Mouse (Mus musculus) gastrocnemius, postnatal 36 days (tissue): ENCODE measurements around the gene Tcf12. TPM values are rescaled to one million over a fixed set of nuclear protein-coding genes. Genes with fewer than 3 reads are reported as not detected.

ENCODE experiments used
- DNase-seq, 2 experiments: peaks; one replicate each; pipeline ENCODE4 v3.0.0; 2022
- intact Hi-C: fragments of 180-260 bp; cut with DNase I; formaldehyde crosslinking; loops from one replicate; pipeline ENCODE4 v1.15.1; 2025
- total RNA-seq, 2 experiments: library from RNA; stranded (reverse); gene quantifications; 2 replicates each; pipeline ENCODE4 v1.2.3; 2021

Gene Tcf12
- total RNA-seq, 2 experiments from 2014 or later, result 25.8 to 27.6 TPM

DNA sequence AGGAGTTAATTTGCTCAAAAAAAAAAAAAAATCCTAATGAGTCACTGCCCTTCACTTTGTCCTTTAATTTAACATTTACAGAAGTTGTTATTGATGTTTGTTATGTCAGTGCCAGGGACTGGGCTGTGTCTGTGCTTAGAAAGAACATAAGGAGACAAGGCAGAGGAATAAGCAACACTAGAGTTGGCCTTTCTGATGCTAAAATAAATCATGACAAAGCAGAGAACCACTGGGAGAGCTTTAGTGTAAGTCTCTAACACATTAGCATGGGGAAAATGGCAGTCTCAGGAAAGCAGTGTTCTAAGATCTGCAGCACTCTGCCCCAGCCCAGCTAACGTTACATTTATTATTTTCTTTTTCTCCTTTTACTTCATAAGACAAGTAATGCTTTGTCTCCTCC lies 121.3 kb downstream of the Tcf12 start:
- DNase-seq, result no peak
- intact Hi-C loops, result no loop called here

DNA sequence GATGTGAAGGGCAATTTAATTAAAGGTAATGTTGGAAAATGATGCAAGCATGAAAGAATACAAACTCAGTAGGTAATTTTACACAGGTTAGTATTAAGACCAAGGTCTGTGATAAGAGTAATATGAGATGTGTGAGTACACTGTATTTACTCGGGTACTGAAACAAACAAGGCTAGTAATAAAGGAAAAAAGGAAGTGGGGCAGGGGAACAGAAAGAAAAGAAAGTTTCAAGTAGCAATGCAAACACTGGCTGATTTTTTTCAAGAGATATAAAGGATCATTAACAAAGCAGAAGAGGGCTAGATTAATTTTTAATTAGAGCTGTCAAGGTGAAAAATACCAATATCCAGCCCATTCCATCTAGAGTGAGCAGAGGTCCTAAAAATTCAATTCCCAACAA lies 122.0 kb downstream of the Tcf12 start:
- DNase-seq, result no peak
- intact Hi-C loops, result no loop called here

- intact Hi-C loops, result no loop called here
- no peak for DNase-seq
Measured at GRCm38 (mm10) chr9:71986716-71987115, 125.0 kb downstream of the Tcf12 start.

DNA sequence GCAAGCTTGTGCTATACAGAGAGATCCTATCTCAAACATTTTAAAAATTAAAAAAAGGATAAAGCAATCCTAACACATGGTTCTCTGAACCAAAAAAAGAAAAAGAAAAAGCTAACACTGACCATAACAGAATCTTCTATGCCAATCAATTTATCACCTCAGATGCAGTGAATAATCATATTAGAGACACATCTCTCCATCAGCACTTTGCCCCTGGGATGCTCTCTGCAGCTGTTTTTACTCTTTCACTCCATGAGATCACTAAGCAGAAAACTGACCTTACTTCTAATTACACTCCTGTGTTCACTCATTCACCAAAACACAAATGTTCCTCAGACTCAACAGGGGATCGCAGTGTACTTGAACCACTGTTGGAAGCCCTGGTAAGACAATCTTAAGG lies 128.8 kb downstream of the Tcf12 start:
- intact Hi-C loops, result no loop called here

GRCm38 (mm10) chr9:71981071-71981470 lies 130.6 kb downstream of the Tcf12 start:
- intact Hi-C loops, result no loop called here

More for the DNA sequence above, 128.8 kb downstream of the Tcf12 start:
- DNase-seq, result no peak

DNA sequence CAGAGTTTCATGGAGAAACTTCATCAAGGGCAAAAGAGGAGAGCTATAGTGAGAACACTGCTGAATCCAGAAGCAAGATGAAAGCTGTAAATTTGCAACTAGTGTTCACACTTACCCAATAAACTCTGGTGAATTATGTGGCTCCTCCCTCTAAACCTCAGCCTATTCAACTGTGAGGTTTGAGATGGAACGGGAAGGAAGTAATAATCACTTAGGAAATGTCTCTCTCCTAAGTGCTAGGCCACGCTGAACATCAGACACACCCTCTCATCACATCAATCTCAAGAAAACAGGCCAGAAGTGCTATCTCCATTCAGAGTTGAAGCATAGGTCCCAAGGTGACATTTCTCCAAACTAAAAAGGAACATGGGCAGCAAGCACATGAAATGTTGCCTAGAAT lies 131.1 kb downstream of the Tcf12 start:
- DNase-seq, result no peak
- intact Hi-C loops, result no loop called here

More at GRCm38 (mm10) chr9:71981071-71981470, 130.6 kb downstream of the Tcf12 start:
- DNase-seq, result no peak

DNA sequence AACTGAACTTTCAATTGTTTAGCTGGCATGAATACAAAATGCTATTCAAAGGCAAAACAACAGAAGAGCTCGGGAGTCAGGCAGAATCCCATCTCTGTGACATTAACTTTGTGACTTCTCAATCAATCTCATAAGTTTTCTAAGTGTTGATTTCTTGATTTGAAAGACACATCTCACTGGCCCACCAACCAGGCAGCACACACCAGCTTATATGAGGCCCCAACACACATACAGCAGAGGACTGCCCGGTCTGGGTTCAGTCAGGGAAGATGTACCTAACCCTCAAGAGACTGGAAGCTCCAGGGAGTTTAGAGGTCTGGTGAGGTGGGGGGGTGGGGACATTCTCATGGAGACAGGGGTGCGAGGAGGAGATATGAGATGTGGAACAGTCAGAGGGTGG lies 132.8 kb downstream of the Tcf12 start:
- intact Hi-C loops, result no loop called here
- DNase-seq, result no peak

DNA sequence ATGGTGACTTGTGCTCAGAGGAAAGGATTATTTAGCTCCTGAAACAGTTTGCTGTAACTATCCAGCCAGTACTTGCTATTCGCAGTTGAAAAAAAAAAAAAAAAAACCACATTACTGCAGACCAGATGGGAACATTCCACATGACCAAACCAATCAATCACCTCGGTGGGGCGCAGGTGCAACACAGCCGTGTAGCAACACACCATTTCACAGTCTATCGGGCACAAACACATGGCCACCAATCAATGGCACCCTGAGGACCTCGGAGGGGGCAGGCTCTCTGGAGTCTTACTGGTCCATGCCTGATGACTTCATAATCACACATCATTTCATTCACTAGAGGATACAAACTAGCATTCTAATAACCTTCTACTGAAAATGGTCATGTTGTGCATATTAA lies 135.6 kb downstream of the Tcf12 start:
- no peak for DNase-seq
- intact Hi-C loops, result no loop called here

GRCm38 (mm10) chr9:71975141-71975540 lies 136.5 kb downstream of the Tcf12 start:
- intact Hi-C loops, result no loop called here
- DNase-seq, result no peak

- intact Hi-C loops, result no loop called here
- DNase-seq, result no peak
Measured at GRCm38 (mm10) chr9:71974541-71974959, 137.1 kb downstream of the Tcf12 start.

DNA sequence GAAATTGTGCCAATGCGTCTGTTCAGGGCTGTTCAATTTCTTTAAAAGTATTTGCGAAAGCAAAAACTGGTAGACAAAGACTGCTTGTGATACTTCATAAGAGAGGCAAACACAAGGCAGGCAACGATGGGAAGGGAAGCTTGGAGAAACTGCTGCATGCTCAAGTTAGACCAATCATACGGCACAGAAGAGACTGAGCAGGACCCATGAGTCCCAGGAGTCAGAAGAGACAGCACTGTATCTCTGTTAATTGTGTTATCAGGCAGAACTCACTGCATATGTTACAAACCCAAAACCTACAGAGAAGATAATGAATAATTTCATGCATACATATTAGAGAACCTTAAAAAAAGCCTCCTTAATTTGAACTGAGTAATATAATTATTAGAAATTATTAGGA lies 147.6 kb downstream of the Tcf12 start:
- no peak for DNase-seq
- intact Hi-C loops, result no loop called here

- no peak for DNase-seq
- intact Hi-C loops, result no loop called here
Measured at GRCm38 (mm10) chr9:71960026-71960396, 151.7 kb downstream of the Tcf12 start.

DNA sequence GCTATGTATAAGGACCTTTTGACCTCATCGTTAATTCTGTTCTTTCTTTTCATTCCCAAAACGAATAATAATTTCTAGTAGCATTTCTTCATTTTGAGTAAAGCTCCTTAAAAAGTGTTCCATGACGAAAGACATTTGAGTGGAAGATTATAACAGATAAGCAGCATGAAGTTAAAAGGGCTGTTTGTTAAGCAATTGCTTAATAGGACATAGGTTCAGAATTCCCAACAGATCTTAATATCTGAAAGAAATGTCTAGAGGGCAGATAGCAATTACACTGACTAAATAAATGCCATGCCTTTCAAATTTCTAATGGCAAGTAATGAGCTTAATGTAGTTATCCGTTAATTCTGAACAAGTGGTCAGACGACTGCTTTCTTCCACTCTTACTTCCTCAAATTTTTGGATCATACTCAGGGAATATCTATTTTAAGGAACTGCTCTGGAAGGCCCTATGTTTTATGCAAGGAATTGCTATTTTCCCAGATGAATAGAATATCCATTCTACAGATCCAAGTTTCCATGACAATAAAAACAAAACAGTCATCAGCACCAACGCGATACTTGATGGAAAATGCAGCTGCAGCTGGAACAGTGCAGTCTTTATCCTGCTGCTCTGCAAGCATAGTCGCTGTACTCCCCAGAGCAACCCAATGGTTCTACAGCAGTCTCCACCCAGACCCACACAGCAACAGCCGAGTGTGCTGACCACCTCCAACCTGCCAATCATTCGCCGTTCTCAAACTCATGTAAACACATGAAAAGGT lies 152.2 kb downstream of the Tcf12 start:
- intact Hi-C loops, result loop anchor here (5.0 kb wide), 1 partner anchor 127 kb away; no protein-coding TSS in a partner anchor
- DNase-seq, result peak; percentile 22 to 23

DNA sequence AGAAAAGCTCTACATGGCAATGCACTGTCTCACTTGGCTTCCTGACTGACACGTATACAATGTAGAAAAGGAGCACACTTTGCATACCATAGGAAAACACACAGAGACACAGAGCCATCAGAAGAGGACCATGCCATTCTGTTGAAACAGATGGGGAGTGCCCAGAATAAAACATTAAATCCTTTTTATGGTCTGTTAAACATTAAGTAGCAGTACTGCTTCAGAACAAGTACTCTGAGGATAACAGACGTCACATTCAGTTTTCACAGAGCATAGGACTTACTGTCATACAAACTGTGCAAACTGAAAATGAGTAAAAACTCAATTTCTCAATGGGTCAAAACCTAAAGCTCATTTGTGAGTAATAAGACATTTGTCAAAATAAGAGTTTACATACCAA lies 158.5 kb downstream of the Tcf12 start:
- no peak for DNase-seq
- intact Hi-C loops, result no loop called here

DNA sequence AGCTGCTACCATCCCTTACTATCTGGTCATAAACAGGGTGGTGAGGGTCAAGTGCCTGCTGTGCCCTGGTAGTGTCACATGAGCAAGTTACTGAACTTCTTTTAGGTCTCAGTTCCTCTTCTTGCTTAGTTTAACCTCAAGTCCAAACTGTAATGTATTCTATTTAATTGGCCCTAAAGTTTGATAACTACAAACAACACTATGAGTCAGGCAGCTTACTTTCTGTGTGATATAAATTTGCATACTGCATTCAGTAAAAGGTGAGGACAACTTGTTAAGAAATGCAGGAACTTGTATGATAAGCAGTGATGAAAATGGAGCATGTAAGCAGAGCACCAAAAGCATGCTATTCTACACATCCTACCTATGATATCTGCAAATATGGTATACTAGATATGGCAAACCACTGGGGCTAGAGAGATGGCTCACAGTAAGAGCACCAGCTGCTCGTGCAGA lies 159.0 kb downstream of the Tcf12 start:
- intact Hi-C loops, result no loop called here
- DNase-seq, result no peak

DNA sequence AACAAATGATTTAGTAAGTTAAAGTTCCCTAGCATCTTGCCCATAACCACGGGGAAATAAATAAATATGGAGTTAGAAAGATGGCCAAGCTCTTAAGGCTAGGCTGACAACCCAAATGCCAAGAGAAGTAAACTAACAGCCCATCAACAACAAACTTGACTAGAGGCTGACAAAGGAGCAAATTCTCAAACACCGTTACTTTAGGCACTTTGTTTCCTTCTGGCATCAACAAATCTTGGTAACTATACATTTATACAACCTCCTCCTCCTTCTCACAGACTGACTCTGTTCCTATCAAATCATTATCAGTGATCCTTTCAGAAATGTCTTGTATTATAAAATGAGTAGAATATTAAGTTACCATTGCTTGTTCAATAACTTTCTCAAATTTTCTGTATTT lies 159.7 kb downstream of the Tcf12 start:
- intact Hi-C loops, result no loop called here
- no peak for DNase-seq

- intact Hi-C loops, result no loop called here
- no peak for DNase-seq
Measured at GRCm38 (mm10) chr9:71951341-71951740, 160.3 kb downstream of the Tcf12 start.

DNA sequence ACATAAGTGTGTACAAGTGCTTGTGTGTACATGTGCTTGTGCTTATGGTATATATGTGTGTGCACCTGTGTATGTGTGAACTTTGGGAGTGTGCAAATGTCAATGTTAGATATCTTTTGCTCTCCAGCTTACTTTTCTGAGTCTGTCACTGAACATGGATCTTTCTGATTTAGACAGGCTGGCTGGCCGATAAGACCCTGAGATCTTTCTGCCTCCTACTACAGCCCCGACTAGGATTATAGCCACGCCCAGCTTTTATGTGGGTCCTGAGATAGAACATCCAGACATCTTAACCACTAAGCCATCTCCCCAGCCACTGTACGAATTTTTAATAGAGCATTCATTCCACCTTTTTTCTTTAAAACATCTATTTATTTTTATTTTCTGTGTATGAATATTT lies 166.9 kb downstream of the Tcf12 start:
- DNase-seq, result no peak
- intact Hi-C loops, result no loop called here

GRCm38 (mm10) chr9:71942424-71942823 lies 169.2 kb downstream of the Tcf12 start:
- DNase-seq, result no peak
- intact Hi-C loops, result no loop called here

GRCm38 (mm10) chr9:71940016-71940415 lies 171.7 kb downstream of the Tcf12 start:
- DNase-seq, result no peak
- intact Hi-C loops, result no loop called here

DNA sequence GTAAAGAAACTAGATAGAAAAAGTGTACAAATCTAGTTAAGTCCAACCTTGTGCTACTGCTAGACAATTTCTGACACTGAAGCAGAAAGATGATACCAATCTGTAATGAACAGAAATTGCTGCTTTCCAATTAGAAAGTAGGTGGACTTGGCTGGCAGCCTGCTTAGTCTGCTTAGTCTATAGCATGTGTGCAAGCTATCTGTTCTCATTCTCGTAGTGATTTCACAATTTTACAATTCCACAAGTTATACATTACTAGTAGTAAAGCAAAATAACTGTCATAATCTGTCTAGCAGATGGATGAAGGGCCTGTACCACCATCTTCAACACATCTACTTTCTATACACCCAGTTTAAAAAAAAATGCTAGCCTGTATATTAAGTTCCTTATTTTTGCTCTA lies 175.5 kb downstream of the Tcf12 start:
- DNase-seq, result no peak
- intact Hi-C loops, result no loop called here

DNA sequence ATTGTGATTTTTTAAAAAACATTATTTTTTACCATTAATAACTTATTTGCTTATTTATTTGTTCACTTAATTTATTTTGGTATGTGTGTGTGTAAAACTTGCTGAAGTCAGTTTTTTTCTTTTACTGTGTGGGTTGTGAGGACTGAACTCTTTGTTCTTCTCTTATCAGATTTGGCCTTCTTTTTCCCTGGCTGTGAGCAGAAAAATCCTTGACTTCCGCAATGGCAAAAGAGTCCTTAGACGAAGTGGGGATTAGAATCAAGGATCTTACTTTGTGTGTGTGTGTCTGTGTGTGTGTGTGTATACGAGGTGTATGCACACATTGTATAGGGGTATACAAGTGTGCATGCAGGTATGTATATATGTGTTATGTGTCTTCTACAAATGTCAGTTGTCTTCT lies 176.8 kb downstream of the Tcf12 start:
- DNase-seq, result no peak
- intact Hi-C loops, result loop anchor here (5.0 kb wide), 1 partner anchor 103 kb away; no protein-coding TSS in a partner anchor
